Mouse (Mus musculus) ovary, adult 18-20 months (tissue): ENCODE results near the gene Wnt7b.
A peak's percentile ranks its signal among the peaks of the same experiment; 100 is the strongest.

Experiments used
- DNase-seq: peaks from one replicate; pipeline ENCODE4 v3.0.0; 2022; ENCODE audit warnings: low spot score, mixed read lengths

The Wnt7b gene

DNA sequence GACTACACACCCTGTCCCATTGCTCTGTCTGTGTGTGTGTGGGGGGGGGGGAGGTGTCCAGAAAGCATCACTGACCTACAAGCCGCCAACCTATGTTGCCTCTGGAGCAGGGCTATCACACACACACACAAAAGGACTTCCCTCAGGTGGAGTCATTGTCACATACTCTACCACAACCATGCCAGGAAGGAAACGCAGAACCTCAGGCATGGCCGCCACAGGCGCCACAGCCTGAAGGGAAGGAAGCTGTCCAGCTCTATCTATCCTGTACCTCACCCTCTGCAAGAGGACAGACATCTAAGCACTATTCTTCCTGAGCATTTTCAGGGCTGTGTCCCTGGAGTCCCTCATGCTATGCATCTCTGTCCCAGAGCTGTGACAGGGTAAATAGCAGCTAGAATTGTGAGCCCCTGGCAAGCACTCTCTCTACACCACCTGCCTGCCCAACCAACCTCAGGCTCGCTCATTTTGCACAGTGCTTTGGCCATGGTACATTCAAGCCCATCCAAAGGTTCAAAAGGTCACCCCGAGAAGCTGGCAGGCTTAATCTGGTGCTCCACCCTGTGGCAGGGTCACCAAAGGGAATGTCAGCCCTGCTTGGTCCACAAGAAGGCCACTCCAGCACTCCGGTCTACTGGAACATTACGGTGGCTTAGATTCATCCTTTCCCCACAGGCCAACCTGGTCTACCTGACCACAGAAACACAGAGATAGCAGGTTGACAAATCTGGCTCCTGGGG lies 12.1 kb downstream of the Wnt7b start:
- DNase-seq: no peak

DNA sequence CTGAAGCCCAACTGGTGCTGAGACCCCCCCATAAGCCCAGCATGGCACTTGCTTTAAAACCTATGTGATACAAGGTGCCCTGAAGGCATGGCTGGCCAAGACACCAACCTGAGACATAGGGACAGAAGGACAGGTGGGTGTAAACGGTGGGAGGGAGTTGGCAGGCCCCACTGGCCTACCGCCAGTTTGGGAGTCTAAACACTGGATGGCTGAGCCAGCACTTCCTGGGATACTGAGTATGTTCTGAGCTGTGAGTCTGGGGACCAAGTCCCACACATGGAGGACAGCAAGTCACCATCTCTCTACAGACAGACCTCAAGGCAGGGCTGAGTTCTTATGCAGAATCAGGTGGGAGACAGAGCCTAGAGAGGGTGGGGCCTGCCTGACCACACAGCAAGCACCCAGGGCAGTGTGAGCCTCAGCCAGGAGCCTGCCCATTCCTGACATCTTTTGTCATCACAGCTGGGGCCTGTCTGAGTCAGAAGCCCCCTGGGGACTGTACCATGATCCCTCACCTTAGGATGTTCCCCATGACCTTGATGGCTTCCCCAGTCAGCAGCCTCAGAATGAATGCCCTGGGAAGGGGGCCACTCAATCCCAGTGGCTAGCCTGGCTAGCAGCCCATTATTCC lies 13.0 kb downstream of the Wnt7b start:
- no peak for DNase-seq

DNA sequence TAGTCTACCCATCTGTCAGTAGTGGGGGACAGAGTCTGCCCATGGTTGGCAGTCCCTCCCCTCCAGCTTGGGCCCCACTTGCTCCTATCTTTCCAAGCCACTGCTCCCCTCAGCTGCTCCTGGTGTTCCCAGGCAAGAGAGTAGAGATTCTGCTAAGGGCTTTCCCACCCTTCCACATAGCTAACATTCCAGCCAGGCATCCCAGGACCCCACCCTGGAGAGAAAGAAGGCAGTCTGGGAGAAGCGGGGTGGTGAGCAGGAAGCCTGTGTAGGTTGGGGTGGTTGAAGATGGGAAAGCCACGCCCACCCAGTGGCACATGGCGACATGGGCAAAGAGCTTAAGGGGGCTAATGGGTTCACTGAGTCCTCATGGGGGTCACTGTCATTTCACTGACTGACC lies 13.9 kb downstream of the Wnt7b start:
- no peak for DNase-seq

DNA sequence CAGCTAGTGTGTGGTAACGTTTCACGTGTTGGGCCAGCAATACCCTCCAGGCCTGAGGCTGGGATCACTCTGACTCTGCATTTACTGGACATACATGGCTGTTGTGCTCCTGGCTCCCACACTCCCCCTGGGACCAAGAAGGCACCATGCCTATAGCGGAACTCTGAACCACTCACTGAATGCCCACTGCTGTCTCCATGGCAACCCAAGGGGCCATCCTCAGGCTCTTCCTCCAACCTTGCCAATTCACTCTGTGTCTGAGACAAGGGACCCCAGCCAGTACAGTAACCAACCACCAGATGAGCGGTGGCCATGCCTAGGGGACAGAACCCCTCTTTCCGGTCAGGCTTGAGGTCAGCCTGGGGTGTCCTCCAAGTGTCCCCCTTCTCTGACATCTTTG lies 17.3 kb downstream of the Wnt7b start:
- DNase-seq: no peak

DNA sequence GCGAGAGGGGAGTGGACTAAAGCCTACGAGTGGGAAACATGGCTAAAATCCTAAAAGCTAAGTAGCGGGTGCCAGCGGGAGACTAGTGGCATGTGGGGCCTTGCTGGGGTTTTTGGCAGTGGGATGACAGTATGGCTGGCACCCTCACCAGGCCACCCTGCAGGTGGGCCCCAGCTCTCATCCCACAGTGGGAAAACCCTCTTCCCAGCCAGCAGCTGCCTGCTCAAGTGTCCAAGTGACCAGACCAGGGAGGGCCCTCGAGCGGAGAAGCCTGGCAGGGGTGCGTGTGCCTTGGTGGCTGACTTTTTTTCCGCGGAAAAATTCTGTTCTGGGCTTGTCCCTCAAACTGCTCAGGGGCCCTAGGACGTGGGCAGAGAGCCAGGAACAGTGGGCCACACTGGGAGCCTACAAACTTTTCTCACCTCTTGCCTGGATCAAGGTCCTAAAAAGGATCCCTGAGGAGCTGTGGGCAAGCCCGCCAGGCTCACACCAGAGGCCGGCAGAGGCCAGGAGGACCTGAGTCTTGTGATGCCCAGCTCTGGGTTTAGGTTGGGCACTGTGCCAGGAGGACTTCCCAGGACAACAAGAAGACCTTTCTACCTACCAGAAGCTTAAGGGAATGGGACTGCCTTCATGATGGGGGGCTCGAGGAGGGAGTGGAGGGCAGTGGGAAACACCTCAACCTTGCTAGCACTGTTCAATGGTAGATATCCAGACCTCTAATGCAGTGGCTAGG lies 18.1 kb downstream of the Wnt7b start:
- no peak for DNase-seq

DNA sequence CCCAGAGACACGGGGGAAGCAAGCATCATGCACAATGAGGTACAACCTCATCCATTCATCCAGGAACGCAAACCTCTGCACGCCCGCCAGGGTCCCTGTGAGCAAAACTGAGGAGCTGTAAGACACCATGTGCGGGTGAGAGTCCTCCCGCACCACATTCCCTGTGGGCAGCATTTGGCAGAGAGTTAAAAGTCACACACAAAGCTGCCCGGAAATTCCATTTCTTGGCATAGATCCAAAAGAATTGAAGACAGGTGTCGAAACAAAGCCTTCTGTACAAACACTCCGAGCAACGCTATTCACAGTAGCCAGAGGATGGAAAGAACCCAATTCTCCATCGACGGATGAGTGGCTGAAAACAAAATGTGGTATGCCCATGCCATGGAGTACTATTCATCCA lies 20.3 kb downstream of the Wnt7b start:
- DNase-seq: no peak

DNA sequence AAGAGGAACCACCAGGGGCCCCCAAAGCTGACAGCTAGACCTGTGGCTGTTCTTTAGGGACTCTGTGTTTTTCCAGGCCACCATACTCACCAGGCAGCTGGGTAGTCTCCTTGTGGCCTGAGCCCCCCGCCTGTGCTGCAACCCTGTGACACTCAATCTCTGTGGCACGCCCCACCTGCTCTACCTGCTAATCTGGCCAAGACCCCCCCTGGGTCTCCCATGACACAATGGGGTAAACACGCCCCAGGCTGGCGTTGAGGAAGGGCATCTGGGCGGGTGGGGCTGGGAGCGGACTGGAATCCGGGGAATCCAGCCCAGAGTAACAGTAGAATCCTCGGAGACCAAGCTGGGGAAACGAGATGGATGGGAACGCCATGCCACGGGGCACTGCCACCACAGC lies 21.4 kb downstream of the Wnt7b start:
- no peak for DNase-seq

DNA sequence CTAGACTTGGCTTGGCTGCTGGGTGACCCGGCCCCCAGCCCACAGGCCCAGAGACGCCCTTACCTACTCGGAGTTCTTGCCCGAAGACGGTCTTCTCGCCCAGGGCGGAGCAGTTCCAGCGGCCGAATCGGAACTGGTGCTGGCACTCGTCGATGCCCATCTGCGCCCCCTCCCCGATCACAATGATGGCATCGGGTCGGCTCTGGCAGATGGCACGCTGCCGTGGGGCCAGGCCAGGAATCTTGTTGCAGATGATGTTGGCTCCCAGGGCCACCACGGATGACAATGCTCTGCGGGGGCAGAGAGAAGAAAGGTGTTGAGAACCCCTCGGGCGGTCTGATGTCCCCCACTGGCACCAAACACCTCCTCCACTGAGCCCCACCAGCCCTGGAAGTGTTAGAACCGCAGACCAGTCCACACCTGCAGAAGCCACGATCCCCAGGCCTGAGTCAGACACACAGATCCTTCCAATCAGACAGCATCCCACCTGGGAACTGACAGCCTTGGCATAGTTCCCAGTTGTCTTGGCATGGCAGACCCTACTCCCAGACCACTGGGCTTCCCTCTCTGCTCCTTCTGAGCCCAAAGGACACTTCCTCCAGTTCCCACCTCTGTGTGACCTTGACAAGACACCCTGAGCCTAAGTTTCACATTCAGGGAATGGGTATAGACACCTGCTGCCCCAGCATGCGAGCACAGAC lies 23.3 kb downstream of the Wnt7b start:
- no peak for DNase-seq

DNA sequence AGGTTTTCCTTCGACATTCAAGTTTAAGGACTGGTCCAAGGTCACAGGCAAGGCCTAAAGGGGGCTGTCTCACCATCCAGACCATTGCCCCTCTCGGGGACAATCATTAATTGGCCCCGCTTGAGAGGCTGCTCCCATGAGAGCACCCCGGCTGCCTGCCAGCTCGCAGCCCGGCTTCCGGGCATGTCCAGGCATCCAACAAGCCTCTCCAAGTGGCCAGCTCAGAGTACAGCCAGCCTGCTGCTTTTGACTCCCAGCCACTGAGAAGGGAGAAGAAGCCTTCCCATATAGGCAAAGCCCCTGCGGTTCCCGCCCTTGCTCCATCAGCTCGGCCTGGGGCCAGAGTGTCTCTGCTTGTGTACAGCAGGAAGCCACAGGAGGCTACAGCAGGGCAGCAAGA lies 26.5 kb downstream of the Wnt7b start:
- peak; percentile 15 for DNase-seq

DNA sequence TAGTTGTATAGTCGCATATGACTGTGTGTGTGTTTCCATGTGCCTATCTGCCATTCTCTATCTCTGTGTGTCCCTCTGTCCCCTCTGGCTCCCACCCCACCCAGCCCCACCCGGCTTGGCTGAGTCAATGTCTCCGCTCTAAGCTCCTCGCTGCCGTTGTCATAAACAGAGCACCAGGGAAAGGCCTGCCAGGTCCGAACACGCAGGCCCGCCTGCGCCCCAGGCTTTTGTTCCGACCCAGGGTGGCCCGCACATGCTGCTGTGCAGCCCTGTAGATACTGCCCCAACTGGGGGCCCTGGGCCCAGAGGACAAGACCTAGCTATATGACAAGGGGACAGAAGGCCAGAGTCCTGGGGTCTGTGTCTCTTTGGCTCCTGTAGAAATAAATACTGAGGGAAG lies 28.9 kb downstream of the Wnt7b start:
- DNase-seq: no peak

DNA sequence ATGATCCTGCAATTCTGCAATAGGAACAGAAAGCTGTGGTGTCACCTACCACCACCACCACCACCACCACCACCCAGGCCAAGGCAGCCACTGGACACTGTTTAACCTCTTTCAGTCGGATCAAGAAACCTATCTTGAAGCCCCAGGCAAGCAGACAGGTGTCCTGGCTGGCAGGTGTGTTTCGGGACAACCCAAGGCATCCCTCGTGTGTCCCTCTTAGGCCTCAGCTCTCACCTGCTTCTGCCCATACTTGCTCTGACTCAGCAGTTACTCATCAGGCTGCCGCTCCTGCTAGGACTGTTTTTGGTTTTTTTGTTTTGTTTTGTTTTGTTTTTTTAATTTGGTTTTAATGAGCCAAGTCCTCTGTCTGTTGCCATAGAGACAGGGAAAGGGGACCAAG lies 35.8 kb downstream of the Wnt7b start:
- no peak for DNase-seq

DNA sequence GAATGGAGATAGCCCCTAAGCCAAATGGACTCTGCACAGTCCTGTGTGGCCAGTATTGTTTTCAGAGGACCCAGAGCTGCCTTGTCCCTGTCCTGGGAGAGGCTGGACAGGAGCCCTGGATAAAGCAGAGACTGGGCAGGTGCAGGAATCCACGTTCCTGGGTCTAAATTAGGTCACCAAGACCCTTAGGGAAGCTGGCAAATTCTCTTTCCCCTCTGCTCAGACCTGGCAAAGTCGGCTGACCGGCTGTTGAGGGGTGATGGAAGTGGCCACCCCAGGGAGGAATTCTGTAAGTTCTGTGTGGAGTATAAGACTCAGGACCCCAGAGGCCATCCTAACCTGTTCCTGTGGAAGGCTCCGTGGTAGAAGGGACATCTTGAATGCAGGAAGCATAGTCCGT lies 36.9 kb downstream of the Wnt7b start:
- no peak for DNase-seq

DNA sequence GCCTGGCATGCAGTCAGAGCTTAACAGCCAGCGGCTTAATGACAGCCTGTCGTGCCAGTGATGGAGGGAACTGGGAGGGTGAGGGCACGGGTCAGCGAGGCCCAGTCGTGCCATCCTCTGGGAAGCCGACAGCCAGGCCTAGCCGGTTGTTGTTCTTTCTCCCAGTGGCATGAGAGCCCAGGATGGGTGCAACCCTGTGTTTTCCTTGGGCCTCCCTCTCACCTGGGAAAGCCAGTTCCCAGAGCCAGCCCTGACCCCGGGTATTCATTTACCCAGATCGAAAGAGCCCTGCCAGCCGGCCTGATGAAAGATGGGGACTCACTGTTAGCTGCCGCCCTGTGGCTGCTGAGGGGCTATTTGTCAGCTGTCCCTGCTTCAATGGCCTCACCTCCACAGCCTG lies 44.1 kb downstream of the Wnt7b start:
- DNase-seq: no peak

DNA sequence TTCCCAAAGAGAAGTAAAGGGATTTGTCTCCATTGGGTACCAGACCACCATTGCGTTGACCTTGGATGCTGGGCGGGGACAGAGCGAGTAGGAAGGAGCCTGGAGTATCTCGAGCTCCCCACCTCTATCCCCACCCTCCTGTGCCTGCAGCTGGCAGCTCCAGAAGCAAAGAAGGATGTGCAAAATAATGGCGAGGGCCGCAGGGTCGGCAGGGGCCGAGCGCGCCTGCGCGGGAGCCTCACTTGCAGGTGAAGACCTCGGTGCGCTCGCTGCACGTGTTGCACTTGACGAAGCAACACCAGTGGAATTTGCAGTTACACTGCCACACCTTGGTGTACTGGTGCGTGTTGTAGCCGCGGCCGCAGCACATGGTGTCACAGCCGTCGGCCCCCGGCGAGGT lies 45.1 kb downstream of the Wnt7b start:
- DNase-seq: no peak

DNA sequence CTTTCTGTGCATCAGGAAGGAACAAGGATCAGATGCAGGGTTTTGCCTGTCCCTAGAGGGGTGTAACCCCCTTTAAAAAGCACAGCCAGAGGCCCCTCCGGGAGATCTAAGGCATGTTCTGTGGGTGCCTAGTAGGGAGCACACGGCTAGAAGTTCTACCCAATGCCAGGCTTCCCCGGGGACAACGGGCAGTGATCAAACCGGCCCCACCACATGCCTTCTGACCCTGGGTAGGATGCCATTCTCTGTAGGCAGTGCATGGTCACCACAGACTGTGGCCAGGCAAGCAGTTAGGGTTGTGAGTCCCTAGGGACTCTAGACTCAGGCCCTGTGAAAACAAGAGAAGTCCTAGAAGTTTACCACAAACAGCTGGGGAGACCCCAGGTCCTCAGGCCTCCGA lies 47.6 kb downstream of the Wnt7b start:
- no peak for DNase-seq

DNA sequence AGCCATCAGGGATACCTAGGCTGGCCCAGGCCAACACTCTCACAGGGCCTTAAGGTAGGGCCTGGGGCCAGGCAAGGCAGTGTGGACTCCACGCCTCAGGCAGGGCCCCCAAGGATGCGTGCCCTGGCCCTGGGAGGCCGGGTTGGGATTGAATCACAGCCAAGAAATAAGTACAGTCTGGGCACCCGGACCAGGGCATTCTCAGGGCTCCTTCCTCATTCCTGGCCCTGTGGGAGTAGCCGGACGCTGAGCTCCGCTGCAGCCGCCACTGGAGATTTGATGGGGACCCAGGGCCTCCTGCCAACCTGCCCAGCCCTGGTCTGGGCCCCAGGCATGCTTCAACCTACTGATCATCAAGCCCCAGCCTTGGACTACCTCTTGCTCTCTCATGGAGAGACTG lies 48.1 kb downstream of the Wnt7b start:
- DNase-seq: peak; percentile 58

DNA sequence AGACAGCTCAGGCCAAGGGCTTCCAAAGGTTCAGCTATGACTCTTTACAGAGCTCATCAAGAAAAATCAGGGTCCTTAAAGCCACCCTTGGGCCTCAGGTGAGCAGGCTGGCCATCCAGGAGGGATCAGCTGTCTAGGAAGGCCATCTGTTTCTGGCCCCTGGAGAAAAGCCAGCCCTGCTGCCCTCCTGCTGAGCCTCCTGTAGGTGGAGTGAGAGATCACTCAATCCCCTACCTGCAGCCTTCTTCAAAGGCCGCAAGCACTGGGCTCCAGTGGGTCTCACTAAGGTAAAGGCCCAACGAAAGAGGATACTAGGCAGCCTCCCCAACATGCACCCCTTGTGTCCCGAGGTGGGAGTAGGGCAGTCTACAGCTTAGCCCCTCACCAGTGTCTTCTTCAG lies 50.2 kb downstream of the Wnt7b start:
- no peak for DNase-seq

DNA sequence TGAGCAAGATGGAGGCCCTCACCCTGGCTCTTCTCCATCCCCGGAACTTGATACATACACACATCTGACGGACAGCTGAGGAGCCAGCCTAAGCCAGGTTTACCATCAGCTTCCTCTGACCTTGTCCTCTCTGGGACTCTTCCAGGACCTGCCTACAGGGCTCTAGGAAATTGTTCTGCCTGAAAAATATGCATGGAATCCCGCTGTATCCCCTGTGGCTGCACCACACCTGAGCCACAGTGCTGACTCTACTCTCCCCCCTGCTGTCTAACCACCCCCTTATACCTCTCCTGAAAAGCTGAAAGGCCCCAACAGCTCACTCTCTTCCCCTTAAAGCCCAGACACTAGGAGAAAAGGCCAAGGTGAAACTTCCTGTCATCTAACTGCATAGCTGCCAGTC lies 52.4 kb downstream of the Wnt7b start:
- DNase-seq: no peak

DNA sequence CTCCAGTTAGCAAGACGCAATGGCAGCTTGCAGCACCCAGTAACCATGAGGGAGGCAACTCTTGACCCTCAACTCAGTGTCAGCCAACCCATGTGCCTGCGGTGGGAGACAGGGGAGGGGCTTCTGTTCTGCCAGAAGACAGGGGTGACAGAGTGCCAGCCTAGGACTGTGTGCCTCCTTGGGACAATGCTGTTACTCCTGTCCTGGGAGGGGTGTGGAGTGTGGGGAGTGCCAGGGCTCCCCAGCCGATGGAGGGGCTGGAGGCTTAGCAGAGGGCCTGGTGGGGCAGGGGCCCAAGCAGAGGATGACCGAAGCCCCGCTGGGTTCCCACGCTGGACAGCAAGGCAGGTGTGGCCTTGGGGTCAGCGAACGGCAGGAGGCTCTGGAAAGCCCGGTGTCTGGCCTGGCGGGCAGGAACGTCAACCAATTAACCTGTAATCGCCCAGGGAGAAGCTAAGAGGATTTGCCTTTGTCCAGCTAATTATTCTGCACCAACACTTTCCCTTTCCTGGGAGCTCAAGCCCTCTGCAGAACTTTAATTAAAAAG lies 57.8 kb downstream of the Wnt7b start:
- DNase-seq: no peak

DNA sequence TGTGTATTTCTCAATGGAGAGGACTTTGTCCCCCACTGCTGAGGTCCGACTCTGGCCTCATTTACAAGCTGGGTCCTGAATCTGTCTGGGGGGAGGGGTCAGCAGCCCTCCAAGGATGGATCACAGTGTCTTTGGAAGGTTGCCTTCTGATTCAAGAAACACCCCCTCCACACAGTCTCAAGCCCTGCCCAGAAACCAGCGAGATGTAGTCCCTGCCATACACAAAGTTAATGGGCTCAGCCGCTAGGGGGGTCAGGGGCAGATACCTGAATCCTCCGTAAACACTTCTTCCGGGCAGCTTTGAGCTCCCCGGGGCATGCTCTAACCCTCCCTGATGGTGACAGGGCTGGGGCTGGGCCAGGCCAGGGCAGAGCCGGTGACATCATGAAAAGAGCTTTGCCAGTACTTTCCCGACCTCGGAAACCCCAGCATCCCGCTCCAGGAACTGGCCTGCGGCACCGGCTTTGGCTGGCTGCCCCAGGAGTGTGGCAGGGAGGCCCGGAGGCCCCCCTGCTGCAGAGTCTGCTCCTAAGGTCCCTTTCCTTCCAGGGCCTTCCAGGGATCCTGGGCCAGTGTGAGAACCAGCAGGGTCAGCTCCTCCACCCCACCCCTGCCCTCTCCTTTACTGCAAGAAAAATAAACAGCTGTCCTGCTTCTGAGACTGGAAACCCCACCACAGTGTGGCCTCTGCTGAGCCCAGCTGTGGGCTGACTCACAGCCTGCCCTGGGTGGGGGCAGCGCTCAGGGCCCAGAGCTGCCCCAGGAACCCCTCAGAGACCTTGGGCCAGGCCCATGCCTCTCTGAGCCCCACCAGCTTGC lies 58.9 kb downstream of the Wnt7b start:
- peak; percentile 39 for DNase-seq

DNA sequence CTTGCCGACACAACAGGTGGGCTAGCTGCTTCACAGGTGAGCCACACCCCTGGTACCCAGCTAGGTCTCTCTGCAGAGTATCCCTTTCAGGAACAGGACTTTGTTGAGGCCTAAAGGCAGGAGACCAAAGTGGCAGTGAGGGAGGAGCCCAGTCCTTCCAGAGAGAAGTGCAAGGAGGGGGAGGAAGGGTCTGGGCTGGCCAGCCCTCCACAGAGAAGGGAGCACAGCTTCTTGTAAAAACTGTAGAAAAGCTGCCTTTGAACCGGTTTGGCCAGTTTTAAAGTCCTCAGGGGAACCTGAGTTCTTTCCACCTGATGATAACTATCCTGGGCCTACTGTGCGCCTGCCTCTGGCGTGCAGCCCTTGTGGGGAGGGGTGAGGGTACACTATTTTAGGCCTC lies 62.8 kb downstream of the Wnt7b start:
- DNase-seq: no peak
